Mouse (Mus musculus) layer of hippocampus, adult 9-10 months (tissue): ENCODE measurements around the gene Olfr63.
"Not testable (repeated sequence)": the region's sequence is repeated elsewhere in the genome, so short reads cannot be mapped to it uniquely, and the experiment has no call there.

Source experiments
- DNase-seq: peaks from one replicate; pipeline ENCODE4 v3.0.0; 2022; ENCODE audit warnings: low spot score

Gene Olfr63

DNA sequence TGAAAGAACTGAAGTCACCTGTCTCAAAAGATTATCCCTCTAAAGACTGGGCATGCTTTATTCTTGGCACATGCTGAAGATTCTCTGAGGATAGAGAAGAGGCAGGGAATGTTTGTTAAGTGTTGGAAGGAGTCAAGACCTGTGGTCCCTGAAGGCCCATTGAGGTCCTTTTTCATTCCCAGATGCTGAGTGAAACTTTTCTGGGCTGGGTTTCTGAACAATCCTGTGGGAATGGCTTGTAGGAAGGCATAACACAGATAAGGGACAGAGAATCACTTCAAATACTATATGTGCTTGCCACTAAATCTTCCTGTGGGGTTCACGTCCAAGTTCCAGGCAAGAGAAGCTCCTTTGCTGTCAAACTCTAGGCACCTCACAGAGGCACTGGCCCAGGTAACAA lies at the start of gene Olfr63:
Gene Olfr63, plus strand, starts transcription at position 301 of the 400 bp plus-strand sequence.
- no peak for DNase-seq

DNA sequence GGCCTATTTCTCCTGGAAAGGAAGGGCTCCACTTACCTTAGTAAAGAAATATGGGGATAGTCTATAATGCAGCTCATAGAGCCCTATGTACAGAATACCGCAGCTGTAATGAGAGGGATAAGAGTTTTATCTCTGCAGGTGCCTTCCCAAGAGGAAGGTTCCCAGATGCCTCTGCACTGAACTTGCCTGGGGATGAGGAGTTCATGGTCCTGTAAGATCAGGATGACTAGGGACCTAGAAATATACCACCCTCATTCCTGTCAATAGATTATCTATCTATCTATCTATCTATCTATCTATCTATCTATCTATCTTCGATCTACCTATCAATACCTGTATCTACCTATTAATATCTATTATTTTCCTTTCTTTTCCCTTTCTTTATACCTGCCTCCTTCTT lies 42.9 kb upstream of the Olfr63 start, which contains the start of gene Olfr1564:
Gene Olfr1564, minus strand, starts transcription at position 101 of the 400 bp plus-strand sequence.
- no peak for DNase-seq

DNA sequence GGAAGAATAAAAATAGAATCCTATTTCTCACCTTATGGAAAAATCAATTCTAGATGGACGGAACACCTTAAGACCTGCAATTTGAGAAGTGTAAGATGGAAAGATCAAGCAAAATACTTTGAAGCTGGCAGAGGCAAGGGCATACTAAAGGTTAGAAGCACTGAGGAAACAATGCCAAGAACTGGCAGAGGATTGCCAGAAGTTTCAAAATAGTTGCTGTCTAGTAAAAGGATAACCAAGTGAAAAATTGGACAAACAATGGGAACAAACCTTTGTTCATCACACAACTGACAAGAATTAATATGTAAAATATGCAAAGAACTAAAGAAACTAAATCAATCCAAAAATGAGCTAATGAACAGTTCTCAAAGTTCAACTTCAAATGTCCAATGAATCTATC lies 27.8 kb upstream of the Olfr63 start:
- DNase-seq = not testable (repeated sequence)

DNA sequence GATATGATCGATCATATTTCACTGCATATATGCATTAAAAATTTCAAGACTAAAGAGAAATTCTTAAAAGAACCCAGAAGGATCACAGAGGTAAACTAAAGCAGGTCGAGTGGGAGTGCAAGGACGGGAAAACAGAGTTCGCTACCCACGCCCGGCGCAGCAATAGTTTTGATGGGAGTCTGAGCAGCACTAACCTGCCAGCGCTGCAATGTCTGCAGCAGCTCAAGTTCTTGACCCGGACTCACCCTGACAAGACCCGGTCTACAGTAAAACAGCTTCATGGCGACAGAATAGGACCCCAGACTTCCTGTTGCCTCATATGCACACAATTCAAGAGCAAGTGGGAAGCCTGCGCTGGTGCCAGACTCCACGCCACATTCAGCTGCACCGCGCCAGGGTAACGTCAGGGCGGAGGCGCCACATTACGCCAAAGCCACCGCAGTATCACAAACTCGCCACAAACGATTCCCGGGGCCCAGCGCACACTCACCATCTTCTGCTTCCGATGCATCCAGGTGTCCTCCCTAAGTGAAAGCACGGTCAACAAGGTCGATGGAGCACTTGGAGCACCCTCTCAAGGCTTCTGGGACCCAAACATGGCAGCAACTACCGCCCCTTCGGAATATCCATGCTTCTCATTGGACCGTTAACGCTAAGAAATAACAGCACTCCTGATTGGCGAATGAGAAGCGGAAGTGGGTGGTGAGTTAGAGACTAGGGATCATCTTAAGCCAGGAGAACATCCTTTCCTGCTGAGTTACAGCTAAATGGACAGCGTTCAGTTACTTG lies 9.8 kb upstream of the Olfr63 start, which contains the start of gene Zfp955a:
Gene Zfp955a, minus strand, starts transcription at position 616 of the 789 bp plus-strand sequence.
- DNase-seq = not testable (repeated sequence)

DNA sequence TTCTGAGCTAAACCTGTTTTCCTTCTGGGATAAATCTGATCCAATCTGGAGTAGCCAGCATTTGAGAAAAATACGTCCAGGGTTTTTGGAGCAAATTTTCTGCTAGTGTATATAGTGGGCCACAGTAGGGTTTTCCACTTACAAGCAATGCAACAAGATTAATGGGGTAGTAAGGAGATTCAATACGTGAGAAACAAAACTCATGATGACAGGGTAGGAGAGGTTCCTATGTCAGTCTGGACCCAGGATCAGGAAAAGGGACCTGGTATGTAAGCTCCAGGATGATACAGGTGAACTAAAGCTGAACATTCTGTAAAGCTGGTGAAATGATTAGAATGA lies 9.2 kb upstream of the Olfr63 start:
- DNase-seq = not testable (repeated sequence)

DNA sequence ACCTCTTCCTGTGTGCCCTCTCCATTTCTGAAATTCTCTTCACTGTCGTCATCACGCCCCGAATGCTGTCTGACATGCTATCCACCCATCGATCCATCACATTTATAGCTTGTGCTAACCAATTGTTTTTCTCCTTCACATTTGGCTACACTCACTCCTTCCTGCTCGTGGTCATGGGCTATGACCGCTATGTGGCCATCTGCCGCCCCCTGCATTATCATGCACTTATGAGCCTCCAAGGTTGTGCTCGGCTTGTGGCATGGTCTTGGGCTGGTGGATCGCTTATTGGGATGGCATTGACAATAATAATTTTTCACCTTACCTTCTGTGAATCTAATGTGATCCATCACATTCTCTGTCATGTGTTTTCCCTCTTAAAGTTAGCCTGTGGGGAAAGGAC lies 4.4 kb downstream of the Olfr63 start:
- DNase-seq = no peak

DNA sequence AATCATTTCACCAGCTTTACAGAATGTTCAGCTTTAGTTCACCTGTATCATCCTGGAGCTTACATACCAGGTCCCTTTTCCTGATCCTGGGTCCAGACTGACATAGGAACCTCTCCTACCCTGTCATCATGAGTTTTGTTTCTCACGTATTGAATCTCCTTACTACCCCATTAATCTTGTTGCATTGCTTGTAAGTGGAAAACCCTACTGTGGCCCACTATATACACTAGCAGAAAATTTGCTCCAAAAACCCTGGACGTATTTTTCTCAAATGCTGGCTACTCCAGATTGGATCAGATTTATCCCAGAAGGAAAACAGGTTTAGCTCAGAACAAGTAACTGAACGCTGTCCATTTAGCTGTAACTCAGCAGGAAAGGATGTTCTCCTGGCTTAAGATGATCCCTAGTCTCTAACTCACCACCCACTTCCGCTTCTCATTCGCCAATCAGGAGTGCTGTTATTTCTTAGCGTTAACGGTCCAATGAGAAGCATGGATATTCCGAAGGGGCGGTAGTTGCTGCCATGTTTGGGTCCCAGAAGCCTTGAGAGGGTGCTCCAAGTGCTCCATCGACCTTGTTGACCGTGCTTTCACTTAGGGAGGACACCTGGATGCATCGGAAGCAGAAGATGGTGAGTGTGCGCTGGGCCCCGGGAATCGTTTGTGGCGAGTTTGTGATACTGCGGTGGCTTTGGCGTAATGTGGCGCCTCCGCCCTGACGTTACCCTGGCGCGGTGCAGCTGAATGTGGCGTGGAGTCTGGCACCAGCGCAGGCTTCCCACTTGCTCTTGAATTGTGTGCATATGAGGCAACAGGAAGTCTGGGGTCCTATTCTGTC lies 24.8 kb downstream of the Olfr63 start, which contains the start of gene Zfp955b:
Gene Zfp955b, plus strand, starts transcription at position 506 of the 837 bp plus-strand sequence.
- not testable (repeated sequence) for DNase-seq

DNA sequence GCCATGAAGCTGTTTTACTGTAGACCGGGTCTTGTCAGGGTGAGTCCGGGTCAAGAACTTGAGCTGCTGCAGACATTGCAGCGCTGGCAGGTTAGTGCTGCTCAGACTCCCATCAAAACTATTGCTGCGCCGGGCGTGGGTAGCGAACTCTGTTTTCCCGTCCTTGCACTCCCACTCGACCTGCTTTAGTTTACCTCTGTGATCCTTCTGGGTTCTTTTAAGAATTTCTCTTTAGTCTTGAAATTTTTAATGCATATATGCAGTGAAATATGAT lies 25.3 kb downstream of the Olfr63 start:
- not testable (repeated sequence) for DNase-seq
